Mouse (Mus musculus): ENCODE data around the gene H2al1k.
"Not testable (repeated sequence)": the region's sequence is repeated elsewhere in the genome, so short reads cannot be mapped to it uniquely, and the experiment has no call there.

The H2al1k gene

DNA sequence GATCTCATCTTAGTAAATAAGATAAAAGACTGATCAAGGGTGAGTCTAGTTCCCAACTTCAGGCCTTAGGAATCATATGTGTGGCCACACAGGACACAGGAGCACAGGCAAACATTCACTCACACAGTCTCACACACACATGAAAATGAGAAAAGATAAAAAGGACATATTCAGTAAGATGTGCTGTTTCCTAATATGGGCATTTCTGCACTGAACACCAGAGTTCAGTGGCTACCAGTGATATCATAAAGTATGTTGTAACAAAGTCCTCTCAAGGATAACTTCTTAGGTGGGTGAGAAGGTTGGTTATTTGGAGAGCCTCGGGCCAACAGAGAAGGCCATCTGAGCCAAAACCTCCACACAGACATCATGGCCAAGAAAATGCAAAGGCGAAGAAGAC is at the start of gene H2al1k:
Gene H2al1k, plus strand, starts transcription at position 301 of the 400 bp plus-strand sequence.
- not testable (repeated sequence) for DNase-seq (ENCODE audit: low read depth in 2 of 2, low spot score in 2 of 2)

GRCm38 (mm10) chrX:9302791-9303190 is 47.6 kb upstream of the H2al1k start:
- DNase-seq (ENCODE audit: low read depth in 2 of 2, low spot score in 2 of 2) = no peak

GRCm38 (mm10) chrX:9303455-9303854 is 47.0 kb upstream of the H2al1k start:
- DNase-seq (ENCODE audit: low read depth in 2 of 2, low spot score in 2 of 2) = no peak

GRCm38 (mm10) chrX:9316457-9316856 is 34.0 kb upstream of the H2al1k start:
- not testable (repeated sequence) for DNase-seq (ENCODE audit: low read depth in 2 of 2, low spot score in 2 of 2)

DNA sequence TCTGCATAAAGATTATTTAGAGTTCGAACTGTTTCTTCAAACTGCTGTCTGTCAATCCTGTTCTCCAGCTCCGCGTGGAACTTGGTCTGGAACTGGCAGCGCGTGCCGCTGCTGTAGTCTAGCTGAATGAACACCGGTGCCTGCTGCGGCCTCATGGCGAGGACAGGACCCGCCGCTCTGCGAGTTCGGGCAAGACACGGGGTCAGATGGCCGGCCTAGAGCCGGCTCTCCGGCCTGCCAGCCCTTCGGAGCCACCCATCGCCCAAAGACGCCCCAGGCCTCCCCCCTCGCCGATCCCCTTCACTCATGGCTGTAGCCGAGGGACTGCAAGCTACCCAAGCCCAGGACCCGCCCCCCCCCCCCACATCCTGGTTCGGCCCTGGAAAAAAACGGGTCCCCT is 22.5 kb upstream of the H2al1k start:
- DNase-seq (ENCODE audit: low read depth in 2 of 2, low spot score in 2 of 2) = not testable (repeated sequence)

GRCm38 (mm10) chrX:9332366-9332962 is 18.0 kb upstream of the H2al1k start:
- not testable (repeated sequence) for DNase-seq (ENCODE audit: low read depth in 2 of 2, low spot score in 2 of 2)

DNA sequence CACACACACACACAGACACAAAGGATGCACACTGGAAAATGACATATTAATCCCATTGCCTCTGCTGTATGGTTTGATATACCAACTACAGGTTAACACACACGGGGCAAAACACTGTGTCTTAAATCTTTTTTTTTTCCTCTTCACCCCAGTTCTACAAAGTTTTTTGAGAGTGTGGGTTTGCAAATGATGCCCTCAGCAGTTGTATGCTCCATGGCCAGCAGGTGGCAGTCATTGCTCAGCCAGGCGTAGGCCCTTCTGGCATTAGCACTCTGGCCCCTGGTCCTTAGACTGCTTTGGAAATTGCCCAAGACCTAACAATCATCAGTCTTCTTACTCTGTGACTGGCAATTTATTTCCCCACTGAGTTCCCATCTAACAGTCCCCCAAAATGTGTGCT is 17.4 kb upstream of the H2al1k start:
- peak in 1 of 2 experiments; percentile 6 for DNase-seq (ENCODE audit: low read depth in 2 of 2, low spot score in 2 of 2)

DNA sequence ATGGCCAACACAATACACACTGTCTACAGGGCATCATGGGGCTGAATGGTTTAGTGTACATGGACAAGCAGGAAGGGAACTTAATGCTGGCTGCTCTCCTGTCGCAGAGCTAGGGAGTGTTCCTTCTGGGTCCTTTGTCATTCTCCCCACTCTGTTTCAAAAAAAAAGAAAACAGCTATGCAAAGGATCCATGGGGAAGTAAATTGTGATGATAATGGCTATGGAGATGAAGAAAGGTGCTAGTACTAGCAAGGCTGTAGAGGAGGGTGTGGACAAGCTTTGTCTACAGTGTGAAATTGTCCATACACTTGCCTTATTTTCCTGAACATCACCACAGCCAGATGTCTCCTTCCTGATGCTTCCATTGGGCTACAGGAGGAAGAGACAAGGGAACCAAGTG is 15.4 kb upstream of the H2al1k start:
- DNase-seq (ENCODE audit: low read depth in 2 of 2, low spot score in 2 of 2) = not testable (repeated sequence)

DNA sequence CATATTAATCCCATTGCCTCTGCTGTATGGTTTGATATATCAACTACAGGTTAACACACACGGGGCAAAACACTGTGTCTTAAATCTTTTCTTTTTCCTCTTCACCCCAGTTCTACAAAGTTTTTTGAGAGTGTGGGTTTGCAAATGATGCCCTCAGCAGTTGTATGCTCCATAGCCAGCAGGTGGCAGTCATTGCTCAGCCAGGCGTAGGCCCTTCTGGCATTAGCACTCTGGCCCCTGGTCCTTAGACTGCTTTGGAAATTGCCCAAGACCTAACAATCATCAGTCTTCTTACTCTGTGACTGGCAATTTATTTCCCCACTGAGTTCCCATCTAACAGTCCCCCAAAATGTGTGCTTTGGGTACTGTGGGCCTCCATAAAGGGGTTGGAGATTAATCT is 23.6 kb downstream of the H2al1k start:
- DNase-seq (ENCODE audit: low read depth in 2 of 2, low spot score in 2 of 2) = not testable (repeated sequence)

DNA sequence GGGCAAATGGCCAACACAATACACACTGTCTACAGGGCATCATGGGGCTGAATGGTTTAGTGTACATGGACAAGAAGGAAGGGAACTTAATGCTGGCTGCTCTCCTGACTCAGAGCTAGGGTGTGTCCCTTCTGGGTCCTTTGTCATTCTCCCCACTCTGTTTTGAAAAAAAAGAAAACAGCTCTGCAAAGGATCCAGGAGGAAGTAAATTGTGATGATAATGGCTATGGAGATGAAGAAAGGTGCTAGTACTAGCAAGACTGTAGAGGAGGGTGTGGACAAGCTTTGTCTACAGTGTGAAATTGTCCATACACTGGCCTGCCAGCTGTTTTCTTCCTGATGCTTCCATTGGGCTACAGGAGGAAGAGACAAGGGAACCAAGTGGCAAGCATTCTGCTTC is 25.5 kb downstream of the H2al1k start:
- DNase-seq (ENCODE audit: low read depth in 2 of 2, low spot score in 2 of 2) = not testable (repeated sequence)
